Mouse (Mus musculus): ENCODE data around the gene Adssl1. TPM values are rescaled to one million over a fixed set of nuclear protein-coding genes. Genes with fewer than 3 reads are reported as not detected.
A peak's percentile ranks its signal among the peaks of the same experiment; 100 is the strongest.

The Adssl1 gene
- 1.8 and 2.4 TPM in 2 replicates for polyA plus RNA-seq (2015; fragmentation: Nextera tagmentation; extraction: Ambion mirVana)

DNA sequence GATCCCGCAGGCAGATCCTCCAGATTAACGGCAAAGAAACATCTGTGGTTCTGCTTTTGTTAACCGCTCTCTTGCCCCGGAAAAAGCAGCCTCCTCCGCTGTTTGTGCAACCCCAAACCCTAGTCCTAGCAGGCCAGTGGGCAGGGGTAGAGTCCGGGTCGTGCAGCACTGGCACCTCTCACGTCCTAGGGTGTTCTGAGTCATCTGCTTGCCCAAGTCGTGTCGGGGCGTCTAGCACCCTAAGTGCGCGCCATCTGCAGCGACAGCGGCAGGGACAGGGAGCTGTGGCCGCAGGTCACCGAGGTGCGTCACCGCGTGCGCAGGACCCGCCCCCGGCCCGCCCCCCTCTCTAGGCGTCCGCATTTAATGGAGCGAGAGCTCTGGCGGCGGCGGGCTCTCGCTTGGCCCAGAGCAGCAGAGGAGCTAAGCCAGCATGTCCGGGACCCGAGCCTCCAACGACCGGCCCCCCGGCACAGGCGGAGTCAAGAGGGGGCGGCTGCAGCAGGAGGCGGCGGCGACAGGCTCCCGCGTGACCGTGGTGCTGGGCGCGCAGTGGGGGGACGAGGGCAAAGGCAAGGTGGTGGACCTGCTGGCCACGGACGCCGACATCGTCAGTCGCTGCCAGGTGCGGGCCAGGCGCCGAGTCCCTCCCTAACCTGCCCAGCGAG lies at the start of gene Adssl1:
Gene Adssl1 (plus strand): TSS at position 360 of the 668 bp plus-strand sequence.
- Histone ChIP-seq H3K4me3 (replicated peaks; ENCODE audit: low read length) (peak within 1 kb of the TSS; percentile 55), H3K27ac (ENCODE audit: low read length) (no peak within 1 kb of the TSS), H3K4me2 (ENCODE audit: low read length) (peak within 1 kb of the TSS; percentile 98), H3K9me3 (ENCODE audit: control insufficient read depth, low read length) (no peaks in the 10 kb centered on the region), H3K27me3 (replicated peaks; ENCODE audit: control insufficient read depth, insufficient read depth, low read length) (peaks cover 3% of the 10 kb centered on the region; the same call in 1 of the 2 replicates), H3K9ac (replicated peaks; ENCODE audit: low read depth, low read length) (peak within 1 kb of the TSS; percentile 72), H3K4me1 (replicated peaks; ENCODE audit: control insufficient read depth, insufficient read depth, low read length) (peaks cover 17% of the 10 kb centered on the region), H3K36me3 (ENCODE audit: control insufficient read depth, insufficient read depth) (no peaks in the 10 kb centered on the region)
- WGBS: under 1% methylated on average over 52 of the region's 56 CpGs
- ATAC-seq: peak; percentile 42

- H3K4me2 ChIP-seq (ENCODE audit: low read length): no peak overlapping the region
- no peaks in the 10 kb centered on the region for H3K27me3 ChIP-seq (replicated peaks; ENCODE audit: control insufficient read depth, insufficient read depth, low read length)
- ATAC-seq: no peak
- no peaks in the 10 kb centered on the region for H3K36me3 ChIP-seq (ENCODE audit: control insufficient read depth, insufficient read depth)
- no peak overlapping the region for H3K27ac ChIP-seq (ENCODE audit: low read length)
- H3K9me3 ChIP-seq (ENCODE audit: control insufficient read depth, low read length): no peaks in the 10 kb centered on the region
- H3K9ac ChIP-seq (replicated peaks; ENCODE audit: low read depth, low read length): no peak overlapping the region
- no peaks in the 10 kb centered on the region for H3K4me1 ChIP-seq (replicated peaks; ENCODE audit: control insufficient read depth, insufficient read depth, low read length)
- WGBS: 94% methylated on average over 8 of the region's 8 CpGs
- no peak overlapping the region for H3K4me3 ChIP-seq (replicated peaks; ENCODE audit: low read length)
These were observed 49.7 kb upstream of the Adssl1 start for GRCm38 (mm10) chr12:112570160-112570559.

GRCm38 (mm10) chr12:112571064-112571463 lies 48.8 kb upstream of the Adssl1 start:
- Histone ChIP-seq H3K4me2 (ENCODE audit: low read length) (no peak overlapping the region), H3K36me3 (ENCODE audit: control insufficient read depth, insufficient read depth) (no peaks in the 10 kb centered on the region), H3K4me1 (replicated peaks; ENCODE audit: control insufficient read depth, insufficient read depth, low read length) (no peaks in the 10 kb centered on the region), H3K9me3 (ENCODE audit: control insufficient read depth, low read length) (no peaks in the 10 kb centered on the region), H3K4me3 (replicated peaks; ENCODE audit: low read length) (no peak overlapping the region), H3K27ac (ENCODE audit: low read length) (no peak overlapping the region), H3K27me3 (replicated peaks; ENCODE audit: control insufficient read depth, insufficient read depth, low read length) (no peaks in the 10 kb centered on the region), H3K9ac (replicated peaks; ENCODE audit: low read depth, low read length) (no peak overlapping the region)
- WGBS: 68% methylated on average over 6 of the region's 6 CpGs
- ATAC-seq: no peak

- H3K9ac ChIP-seq (replicated peaks; ENCODE audit: low read depth, low read length): no peak overlapping the region
- H3K27me3 ChIP-seq (replicated peaks; ENCODE audit: control insufficient read depth, insufficient read depth, low read length): no peaks in the 10 kb centered on the region
- H3K27ac ChIP-seq (ENCODE audit: low read length): no peak overlapping the region
- H3K36me3 ChIP-seq (ENCODE audit: control insufficient read depth, insufficient read depth): no peaks in the 10 kb centered on the region
- WGBS: 83% methylated on average over 8 of the region's 8 CpGs
- H3K9me3 ChIP-seq (ENCODE audit: control insufficient read depth, low read length): no peaks in the 10 kb centered on the region
- no peak overlapping the region for H3K4me3 ChIP-seq (replicated peaks; ENCODE audit: low read length)
- peaks cover 3% of the 10 kb centered on the region for H3K4me1 ChIP-seq (replicated peaks; ENCODE audit: control insufficient read depth, insufficient read depth, low read length)
- ATAC-seq: no peak
- no peak overlapping the region for H3K4me2 ChIP-seq (ENCODE audit: low read length)
These were observed 44.4 kb upstream of the Adssl1 start for GRCm38 (mm10) chr12:112575274-112575986.

- H3K27ac ChIP-seq (ENCODE audit: low read length): no peak overlapping the region
These were observed 43.5 kb upstream of the Adssl1 start for GRCm38 (mm10) chr12:112576341-112576740.

DNA sequence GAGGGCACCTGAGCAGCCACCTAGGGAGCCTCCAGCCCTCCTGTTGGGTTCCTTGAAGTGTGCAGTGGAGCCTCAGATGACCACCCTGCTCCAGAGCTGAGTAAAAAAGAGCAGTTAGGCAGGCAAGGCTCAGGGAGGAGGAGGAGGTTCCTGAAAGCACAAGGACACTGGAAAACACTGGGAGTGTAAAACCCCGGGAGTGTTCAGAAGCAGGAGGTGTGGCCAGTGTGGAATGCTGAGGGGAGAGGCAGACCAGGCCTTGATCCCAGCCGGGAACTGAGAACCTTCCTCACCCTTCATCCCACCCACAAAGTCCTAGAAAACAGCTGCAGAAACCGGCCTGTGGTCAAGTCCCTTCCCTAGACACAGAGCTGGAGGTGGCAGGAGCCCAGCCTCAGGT lies 43.1 kb upstream of the Adssl1 start:
- no peak overlapping the region for H3K4me2 ChIP-seq (ENCODE audit: low read length)
- H3K4me1 ChIP-seq (replicated peaks; ENCODE audit: control insufficient read depth, insufficient read depth, low read length): peaks cover 3% of the 10 kb centered on the region
- no peak overlapping the region for H3K4me3 ChIP-seq (replicated peaks; ENCODE audit: low read length)
- no peak for ATAC-seq
- H3K27ac ChIP-seq (ENCODE audit: low read length): no peak overlapping the region
- no peak overlapping the region for H3K9ac ChIP-seq (replicated peaks; ENCODE audit: low read depth, low read length)
- WGBS: 8% methylated on average over 3 of the region's 3 CpGs
- H3K9me3 ChIP-seq (ENCODE audit: control insufficient read depth, low read length): no peaks in the 10 kb centered on the region
- no peaks in the 10 kb centered on the region for H3K36me3 ChIP-seq (ENCODE audit: control insufficient read depth, insufficient read depth)
- no peaks in the 10 kb centered on the region for H3K27me3 ChIP-seq (replicated peaks; ENCODE audit: control insufficient read depth, insufficient read depth, low read length)

More at GRCm38 (mm10) chr12:112576341-112576740, 43.5 kb upstream of the Adssl1 start:
- no peak overlapping the region for H3K4me2 ChIP-seq (ENCODE audit: low read length)
- H3K9ac ChIP-seq (replicated peaks; ENCODE audit: low read depth, low read length): no peak overlapping the region
- 15% methylated on average over 6 of the region's 6 CpGs for WGBS
- H3K4me3 ChIP-seq (replicated peaks; ENCODE audit: low read length): no peak overlapping the region
- peaks cover 3% of the 10 kb centered on the region for H3K4me1 ChIP-seq (replicated peaks; ENCODE audit: control insufficient read depth, insufficient read depth, low read length)
- ATAC-seq: no peak
- no peaks in the 10 kb centered on the region for H3K36me3 ChIP-seq (ENCODE audit: control insufficient read depth, insufficient read depth)
- H3K27me3 ChIP-seq (replicated peaks; ENCODE audit: control insufficient read depth, insufficient read depth, low read length): no peaks in the 10 kb centered on the region
- no peaks in the 10 kb centered on the region for H3K9me3 ChIP-seq (ENCODE audit: control insufficient read depth, low read length)

DNA sequence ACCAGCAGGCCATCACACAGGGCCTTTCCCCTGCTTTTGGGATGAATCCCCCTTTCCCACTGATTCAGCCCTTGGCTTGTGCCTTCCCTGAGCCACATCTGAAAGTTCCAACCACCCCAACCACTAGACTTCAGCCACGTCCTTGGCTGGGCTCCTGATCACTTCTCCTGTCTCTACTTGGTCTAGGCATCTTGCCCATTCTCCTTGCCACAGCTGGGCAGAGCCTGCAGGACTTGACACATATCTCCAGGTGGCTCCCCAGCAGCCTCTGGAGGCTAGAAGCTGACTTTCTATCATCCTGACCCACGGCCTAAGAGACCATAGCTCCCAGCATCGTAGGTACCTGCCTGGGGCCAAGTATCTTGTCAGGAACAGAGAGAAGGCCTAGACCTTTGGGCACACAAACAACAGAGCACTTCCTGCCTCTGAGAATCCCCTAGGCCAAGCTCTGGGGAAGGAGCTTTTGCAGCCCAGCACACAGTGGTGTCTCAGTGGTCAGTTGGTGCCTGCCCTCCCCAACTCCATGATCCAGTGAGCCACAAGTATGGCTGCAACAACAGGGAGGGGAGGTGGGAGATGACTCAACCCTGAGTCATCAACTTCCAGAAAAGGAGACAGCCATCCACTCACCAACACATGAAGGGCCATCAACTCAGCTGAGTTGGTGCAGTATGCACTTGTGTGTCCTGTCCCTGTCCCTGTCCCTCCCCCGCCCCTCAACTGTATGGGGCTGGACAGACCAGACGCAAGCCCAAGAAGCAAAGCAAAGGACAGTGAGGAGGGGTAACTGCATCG lies 41.4 kb upstream of the Adssl1 start:
- ATAC-seq: no peak
- no peak overlapping the region for H3K27ac ChIP-seq (ENCODE audit: low read length)
- H3K4me1 ChIP-seq (replicated peaks; ENCODE audit: control insufficient read depth, insufficient read depth, low read length): peaks cover 3% of the 10 kb centered on the region
- no peak overlapping the region for H3K9ac ChIP-seq (replicated peaks; ENCODE audit: low read depth, low read length)
- H3K36me3 ChIP-seq (ENCODE audit: control insufficient read depth, insufficient read depth): no peaks in the 10 kb centered on the region
- H3K27me3 ChIP-seq (replicated peaks; ENCODE audit: control insufficient read depth, insufficient read depth, low read length): no peaks in the 10 kb centered on the region
- H3K4me3 ChIP-seq (replicated peaks; ENCODE audit: low read length): no peak overlapping the region
- H3K4me2 ChIP-seq (ENCODE audit: low read length): no peak overlapping the region
- H3K9me3 ChIP-seq (ENCODE audit: control insufficient read depth, low read length): no peaks in the 10 kb centered on the region
- WGBS: 70% methylated on average over 6 of the region's 6 CpGs

DNA sequence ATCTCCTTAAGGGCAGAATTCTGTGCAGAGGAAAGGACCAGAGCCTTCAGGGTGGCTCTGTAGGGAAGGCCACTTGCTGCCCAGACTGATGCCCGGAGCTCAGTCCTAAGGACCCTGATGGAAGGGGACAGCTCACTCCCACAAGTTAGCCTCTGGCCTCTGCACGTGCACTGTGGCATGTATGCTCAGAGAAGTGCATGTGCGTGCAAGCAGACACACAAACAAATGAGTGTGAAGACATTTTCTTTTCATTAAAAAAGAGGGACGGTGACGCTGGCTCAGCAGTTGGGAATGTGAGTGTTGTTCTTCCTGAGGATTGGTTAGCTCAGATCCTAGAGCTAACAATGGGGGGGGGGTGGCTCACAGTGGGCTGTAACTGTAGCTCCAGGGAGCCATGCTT lies 40.4 kb upstream of the Adssl1 start:
- H3K4me1 ChIP-seq (replicated peaks; ENCODE audit: control insufficient read depth, insufficient read depth, low read length): peaks cover 3% of the 10 kb centered on the region
- H3K4me2 ChIP-seq (ENCODE audit: low read length): no peak overlapping the region
- H3K27me3 ChIP-seq (replicated peaks; ENCODE audit: control insufficient read depth, insufficient read depth, low read length): no peaks in the 10 kb centered on the region
- no peaks in the 10 kb centered on the region for H3K36me3 ChIP-seq (ENCODE audit: control insufficient read depth, insufficient read depth)
- 50% methylated on average over 5 of the region's 5 CpGs for WGBS
- H3K9me3 ChIP-seq (ENCODE audit: control insufficient read depth, low read length): no peaks in the 10 kb centered on the region
- H3K27ac ChIP-seq (ENCODE audit: low read length): no peak overlapping the region
- H3K9ac ChIP-seq (replicated peaks; ENCODE audit: low read depth, low read length): no peak overlapping the region
- no peak overlapping the region for H3K4me3 ChIP-seq (replicated peaks; ENCODE audit: low read length)
- no peak for ATAC-seq

- H3K36me3 ChIP-seq (ENCODE audit: control insufficient read depth, insufficient read depth): no peaks in the 10 kb centered on the region
- no peak overlapping the region for H3K4me3 ChIP-seq (replicated peaks; ENCODE audit: low read length)
- no peaks in the 10 kb centered on the region for H3K27me3 ChIP-seq (replicated peaks; ENCODE audit: control insufficient read depth, insufficient read depth, low read length)
- ATAC-seq: no peak
- 87% methylated on average over 8 of the region's 8 CpGs for WGBS
- H3K9ac ChIP-seq (replicated peaks; ENCODE audit: low read depth, low read length): no peak overlapping the region
- peaks cover 3% of the 10 kb centered on the region for H3K4me1 ChIP-seq (replicated peaks; ENCODE audit: control insufficient read depth, insufficient read depth, low read length)
- no peaks in the 10 kb centered on the region for H3K9me3 ChIP-seq (ENCODE audit: control insufficient read depth, low read length)
- H3K27ac ChIP-seq (ENCODE audit: low read length): no peak overlapping the region
- H3K4me2 ChIP-seq (ENCODE audit: low read length): no peak overlapping the region
These were observed 39.9 kb upstream of the Adssl1 start for GRCm38 (mm10) chr12:112579926-112580325.

Measured in forebrain, embryonic 16.5 days (tissue).